Mouse (Mus musculus) frontal cortex, adult 2 months (tissue): ENCODE data around the gene Aqp5. TPM values are rescaled to one million over a fixed set of nuclear protein-coding genes. Genes with fewer than 3 reads are reported as not detected.

Experiments
- DNase-seq, 2 experiments: peaks; one replicate each; pipeline ENCODE4 v3.0.0; 2022; ENCODE audit warnings: low spot score in 1 of 2; ENCODE audit errors: extremely low spot score in 1 of 2
- polyA plus RNA-seq: library from polyadenylated mRNA; depleted of rRNA; stranded (reverse); fragments of >200 nt; gene quantifications from 2 replicates; pipeline ENCODE4 v1.2.3, GENCODE M21; 2012

Gene Aqp5
- polyA plus RNA-seq, 1 experiment = 1.2 TPM

DNA sequence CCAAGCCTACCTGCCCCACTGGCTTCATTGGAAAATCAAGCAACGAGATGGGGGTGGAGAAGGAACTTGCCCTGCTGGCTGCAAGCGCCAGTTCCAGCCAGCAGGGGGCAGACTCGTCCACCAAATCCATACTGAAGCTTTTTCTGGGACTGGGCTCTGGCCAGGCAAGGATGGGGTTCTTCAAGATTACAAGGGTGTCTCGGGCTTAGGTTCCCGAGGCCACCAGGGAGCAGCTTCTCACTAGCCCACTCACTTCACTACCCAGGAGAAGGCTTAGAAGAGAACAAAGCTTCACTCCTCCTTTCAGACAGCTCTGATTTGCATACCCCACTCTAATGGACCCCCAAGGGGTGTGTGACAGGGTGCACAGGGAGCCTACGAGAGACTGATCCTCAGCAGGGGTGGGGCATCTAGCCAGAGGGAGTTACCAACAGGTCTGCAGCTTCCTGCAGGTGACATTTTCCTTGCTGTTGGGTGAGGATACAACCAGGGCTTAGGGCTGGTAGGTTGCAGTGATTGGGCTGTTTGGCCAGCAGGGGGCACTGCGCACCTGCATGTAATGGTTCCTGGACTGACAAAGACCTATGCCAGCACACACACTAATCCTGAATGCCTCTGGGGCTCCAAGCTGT, 5.6 kb downstream of the Aqp5 start:
- peak; percentile 77 to 94 for DNase-seq

DNA sequence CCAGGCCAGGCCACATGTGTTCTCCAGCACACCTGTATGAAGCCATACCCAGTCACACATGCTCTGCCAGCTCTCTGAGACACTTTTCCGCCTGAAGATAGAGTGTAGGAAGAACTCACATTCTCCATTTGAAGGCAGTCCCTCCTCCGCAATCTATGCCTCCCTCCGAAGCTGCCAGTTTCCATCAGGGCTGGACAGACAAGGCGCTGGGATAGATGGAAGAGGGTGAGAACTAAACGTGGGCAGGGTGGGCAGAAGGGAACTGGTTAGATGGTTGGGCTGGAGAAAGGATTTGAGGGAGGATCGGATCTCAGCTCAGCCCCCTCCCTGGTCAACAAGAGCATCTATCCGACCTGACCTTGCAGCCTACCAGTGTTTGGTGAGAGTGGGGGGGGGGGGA, 6.3 kb downstream of the Aqp5 start:
- DNase-seq = no peak

DNA sequence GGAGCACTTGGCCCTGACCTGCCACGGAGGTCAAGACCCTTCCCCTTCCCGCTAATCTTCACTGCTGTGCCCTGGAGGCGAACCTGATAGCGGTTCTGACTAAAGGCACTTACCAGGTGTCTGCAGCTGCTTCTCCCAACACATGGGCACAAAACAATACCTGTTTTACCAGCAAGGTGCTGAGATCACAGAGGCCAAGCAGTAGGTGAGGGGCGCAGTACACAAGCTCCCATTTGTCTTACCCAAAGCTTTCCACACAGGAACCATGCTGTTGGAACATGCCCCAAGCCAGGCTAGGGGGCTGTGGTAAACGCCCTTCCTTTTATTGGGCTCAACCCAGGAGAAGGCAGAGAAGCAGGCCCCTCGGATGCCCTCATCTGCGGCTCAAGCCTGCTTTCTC, 7.0 kb downstream of the Aqp5 start:
- DNase-seq = no peak

DNA sequence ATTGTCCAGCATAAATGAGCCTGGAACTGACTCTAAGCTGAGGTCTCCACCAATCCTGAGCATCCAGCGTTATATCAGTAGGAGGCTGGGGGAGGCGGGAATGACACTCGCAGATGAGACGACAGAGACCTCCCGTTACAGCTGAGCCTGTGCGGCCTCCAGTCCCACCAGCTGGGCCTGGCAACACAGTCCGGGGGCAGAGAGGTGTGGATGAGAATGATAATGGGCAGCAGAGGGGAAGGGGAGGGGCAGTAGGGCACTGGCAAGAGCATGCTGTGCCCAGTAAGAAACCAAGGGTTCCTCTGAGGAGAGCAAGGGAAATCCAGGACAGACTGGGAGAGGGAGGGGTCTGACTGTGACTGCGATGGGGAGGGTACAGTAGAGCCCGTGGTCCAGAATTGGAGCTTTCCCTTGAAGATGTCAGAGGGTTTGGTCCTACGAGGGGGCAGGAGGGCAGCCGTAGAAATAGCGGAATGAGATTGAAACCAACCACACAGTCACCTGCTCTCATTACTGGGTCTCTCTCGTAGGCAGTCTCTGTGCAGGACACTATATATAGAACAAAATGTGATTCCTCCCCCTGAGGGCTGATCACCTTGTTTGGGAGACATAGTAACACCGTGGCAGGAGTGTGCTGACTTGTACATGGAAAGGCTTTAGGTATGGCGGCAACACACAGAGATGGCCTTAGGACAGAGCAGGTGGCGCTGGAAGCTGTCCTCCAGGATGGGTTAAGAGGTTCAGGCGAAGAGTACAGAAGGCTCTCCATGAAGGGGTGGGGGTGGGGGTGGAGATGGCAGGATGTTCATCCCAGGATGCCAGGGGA, 8.9 kb downstream of the Aqp5 start:
- DNase-seq = no peak

DNA sequence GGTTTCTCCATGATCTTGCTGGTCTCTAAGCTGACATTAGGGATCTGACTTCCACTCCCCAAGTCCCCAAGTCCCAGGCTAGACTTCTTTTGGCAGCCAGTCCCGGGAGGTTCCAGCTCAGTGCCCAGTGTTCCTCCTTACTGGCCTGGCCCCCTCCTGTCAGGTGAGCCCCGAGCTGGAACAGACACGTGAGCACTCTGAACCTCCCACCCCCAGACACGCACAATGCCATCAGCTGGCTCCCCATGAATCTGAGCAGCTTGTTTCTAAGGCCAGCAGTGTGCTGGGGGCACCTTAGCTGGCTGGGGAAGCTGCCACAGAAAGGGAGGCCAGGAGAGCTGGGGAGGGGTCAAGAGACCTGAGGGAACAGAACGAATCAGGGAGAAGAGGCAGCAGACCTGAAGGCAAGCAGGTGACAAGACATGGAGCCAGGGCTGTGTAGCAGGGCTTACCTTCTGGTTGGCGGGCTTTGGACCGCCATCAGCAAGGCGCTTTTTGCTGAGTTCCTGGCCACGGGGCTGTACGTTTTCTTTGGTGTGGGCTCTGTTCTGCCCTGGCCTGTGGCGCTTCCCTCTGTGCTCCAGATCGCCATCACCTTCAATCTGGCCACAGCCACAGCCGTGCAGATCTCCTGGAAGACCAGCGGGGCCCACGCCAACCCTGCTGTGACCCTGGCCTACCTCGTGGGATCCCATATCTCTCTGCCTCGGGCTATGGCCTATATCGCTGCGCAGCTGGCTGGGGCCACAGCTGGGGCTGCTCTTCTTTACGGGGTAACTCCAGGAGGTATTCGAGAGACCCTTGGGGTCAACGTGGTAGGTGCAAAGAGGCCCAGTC, 10.6 kb downstream of the Aqp5 start, which contains the start of gene Aqp6:
Gene Aqp6 (plus strand): TSS at position 415 of the 837 bp plus-strand sequence.
- DNase-seq = no peak

DNA sequence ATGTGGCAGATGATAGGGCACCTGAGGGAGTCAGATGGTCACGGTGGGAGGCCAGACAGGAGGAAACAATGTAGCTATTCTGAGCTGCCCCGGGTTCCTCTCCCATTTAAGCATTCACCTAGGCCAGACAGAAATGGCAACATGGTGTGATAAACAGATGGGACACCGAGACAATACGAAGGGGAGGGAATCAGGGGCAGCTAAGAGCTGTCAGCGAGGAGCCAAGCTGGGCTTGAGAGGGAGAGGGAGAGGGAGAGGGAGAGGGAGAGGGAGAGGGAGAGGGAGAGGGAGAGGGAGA, 11.2 kb downstream of the Aqp5 start:
- DNase-seq = no peak

DNA sequence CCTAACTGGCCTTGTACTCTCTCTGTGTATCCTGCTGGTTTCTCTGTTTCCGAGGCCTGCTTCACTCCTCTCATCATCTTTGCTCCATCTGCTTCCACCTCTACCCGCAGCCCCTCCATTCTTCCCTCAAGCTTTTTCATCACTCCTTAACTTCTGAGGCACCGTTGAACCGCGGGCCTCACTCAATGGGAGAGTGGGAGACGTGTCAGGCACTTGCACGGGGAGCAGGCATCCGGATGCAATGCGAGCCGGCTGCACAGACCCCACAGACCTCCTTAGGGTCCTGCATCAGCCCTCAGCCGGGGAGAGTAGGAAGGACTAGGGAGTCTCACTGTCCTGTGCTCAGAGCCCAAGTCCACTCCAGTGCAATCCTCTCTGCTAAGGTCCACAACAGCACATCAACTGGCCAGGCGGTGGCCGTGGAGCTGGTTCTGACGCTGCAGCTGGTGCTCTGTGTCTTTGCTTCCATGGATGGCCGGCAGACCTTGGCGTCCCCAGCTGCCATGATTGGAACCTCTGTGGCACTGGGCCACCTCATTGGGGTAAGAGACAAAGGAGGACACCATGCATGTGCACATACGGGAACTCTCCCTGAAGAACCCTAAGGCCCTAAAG, 11.7 kb downstream of the Aqp5 start:
- DNase-seq = no peak

DNA sequence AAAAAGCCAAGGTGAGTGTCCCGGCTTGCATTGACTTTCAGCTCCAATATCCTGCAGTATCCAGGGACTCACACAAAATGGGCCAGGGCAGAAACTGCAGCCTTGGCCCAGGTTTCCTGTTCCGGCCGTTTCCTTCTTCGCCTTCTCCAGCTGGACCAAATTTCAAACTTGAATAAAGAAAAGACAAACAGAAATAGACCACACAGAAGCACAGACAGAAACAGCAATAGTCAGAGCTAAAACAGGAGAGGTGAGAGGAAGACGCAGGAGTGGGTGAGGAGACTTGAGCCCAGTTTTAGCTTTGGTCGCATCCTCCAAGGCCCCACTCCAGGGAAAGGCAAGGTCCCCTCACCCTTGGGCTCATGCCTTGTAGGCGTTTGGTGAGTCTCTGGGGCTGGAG, 12.6 kb downstream of the Aqp5 start:
- DNase-seq = no peak

DNA sequence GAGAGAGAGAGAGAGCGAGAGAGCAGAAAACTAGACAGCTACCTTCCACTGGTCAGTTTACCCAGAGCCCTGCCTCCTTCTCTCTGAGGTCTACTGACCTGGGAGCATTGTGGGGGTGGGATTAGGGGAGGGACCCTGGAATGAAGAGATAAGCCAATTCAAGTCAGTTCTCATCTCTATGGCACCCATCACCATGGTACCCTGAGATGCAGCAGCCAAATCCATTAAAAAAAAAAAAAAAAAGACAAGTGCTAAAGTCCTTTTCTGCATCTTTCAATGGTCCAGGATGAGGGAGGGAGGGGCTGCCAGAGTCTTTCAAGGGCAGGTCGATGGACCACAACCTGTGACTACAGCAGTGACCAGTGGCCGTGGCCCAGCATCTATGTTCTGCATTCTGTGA, 15.0 kb downstream of the Aqp5 start:
- DNase-seq = no peak

DNA sequence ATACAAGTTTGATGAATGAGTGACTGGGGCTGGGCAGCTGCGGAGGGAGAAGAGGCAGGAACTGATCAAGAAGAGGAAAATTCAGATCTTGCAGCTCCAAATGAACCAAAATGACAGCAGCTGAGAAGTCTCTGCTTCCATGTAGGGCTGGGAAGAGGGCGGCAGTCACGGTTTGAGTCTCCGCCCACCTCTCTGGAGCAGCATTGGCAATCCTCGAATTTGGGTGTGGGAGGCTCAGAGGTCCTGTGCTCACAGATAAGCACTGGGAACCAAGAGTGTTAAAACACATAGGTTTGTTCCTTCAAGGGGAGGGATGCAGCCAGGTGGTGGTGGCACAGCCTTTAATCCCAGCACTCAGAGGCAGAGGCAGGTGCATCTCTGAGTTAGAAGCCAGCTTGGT, 15.9 kb downstream of the Aqp5 start:
- peak; percentile 51 to 74 for DNase-seq

DNA sequence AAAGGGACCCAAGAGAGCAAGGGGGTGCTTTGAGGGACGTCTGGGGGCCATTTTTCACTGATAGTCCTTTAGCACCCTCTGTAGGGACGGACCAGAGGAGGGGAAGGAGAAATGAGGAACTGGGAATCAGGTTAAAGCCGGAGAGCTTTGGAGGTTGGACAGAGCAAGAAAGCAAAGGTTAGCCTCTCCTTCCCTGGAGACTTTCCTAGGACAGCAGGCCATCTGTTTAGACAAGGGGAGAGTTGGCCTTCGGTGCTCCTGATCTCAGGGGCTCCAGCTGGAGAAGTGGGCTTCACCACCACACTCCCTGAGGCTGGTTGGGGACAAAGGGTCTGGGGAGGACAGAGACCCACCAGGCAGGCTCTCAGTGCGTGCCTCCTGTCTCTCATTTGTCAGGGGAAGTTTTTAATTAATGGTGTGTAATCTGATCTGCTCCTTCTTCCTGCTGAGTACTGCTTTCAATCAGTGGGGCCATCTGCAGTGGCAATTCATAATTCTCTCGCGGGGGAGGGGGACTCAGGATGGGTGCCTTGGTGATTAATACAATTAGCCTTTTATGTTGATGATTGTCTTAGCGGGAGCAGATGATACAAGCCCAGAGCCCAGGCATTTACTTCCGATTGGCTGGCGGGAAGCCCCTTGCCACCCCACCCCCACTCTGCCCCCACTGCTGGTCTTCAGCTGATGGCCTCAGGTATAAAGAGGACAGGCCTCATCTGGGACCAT, 17.0 kb downstream of the Aqp5 start:
- no peak for DNase-seq

DNA sequence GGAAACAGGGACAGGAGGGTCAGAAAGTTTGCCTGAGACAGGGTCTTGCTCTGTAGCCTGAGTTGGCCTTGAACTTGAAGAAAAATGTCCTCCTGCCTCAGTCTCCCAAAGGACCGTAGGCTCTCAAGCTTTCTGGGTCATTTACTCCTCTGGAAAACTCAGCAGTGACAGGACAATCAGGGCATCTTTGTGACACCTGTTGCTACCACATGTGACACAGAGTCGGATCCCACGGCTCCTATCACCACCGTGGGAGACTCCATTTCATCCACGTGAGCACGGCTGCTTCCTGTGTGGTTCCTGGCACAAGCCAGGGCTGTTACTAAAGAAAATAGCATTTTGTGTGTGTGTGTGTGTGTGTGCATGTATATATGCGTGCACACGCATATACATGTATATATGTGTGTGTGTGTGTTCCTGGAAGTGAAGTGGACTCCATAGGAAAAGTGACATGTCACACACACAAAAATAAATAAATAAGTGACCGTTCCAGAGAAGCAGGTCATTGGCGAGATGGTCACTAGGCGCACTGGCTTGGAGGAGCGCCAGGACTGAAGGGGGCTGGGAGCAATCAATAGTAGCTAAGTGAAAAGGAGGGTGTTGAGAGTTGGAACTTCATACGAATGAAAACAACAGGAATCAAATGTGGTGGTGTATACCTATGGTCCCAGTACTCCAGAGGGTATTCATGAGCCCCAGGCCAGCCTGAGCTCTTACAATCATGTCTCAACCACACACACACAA, 18.0 kb downstream of the Aqp5 start:
- no peak for DNase-seq

DNA sequence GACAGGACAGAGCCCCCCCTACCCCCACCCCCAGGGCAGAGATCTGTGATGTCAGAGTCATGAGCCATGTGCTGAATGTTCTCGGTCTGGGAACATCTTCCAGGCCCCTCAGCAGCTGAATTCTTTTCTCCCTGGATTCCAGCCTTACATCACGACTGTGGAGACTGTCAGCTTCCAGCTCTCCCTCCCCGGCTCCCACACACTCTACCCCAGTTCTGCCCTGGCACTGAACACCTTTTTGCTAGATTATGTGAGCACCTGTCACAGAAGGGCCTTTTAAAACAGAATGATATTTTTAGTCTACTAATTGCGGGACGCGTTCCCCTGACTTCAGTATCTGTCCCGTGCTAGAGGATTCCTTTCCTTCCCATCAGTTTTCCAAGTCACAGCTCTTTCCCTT, 21.0 kb downstream of the Aqp5 start:
- peak in 1 of 2 experiments; percentile 46 for DNase-seq

DNA sequence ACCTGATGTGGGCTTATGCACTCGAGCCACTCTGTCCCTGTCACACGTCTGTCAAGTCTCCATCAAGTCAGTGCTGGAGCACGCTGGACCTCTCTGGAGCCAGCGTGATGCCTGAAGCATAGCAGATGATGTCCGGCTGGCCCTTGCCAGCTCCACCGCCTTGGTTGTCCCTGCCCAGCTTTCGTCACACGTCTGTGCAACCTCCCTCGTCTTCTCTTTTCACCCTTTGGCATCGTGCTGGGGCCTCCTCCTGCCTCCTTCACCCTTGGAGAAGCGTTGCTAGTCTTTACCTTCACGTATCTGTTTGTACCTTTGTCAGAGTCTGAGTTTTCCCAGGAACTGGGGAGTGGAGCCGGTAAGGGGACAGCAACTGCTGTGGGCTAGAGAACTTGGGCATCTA, 23.7 kb downstream of the Aqp5 start:
- DNase-seq = no peak

DNA sequence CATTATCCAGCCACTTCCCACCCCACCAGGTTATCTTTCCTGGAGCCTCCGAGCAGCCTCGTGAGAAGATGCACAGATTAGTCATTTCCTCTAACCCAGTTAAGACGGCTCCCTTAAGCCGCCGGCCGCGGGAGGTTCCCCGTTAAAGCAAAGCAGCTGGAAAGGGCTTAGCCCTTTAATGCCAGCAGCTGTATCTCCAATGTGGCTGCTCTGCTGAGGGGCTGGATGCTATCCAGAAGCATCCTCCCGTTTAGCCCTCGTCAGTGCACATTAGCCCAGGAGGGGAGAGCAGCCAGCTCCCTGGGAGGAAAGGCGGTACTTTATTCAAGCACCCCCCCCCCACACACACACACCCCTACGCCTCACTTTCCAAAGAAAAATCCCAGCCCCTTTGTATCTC, 24.2 kb downstream of the Aqp5 start:
- DNase-seq = peak in 1 of 2 experiments; percentile 47

DNA sequence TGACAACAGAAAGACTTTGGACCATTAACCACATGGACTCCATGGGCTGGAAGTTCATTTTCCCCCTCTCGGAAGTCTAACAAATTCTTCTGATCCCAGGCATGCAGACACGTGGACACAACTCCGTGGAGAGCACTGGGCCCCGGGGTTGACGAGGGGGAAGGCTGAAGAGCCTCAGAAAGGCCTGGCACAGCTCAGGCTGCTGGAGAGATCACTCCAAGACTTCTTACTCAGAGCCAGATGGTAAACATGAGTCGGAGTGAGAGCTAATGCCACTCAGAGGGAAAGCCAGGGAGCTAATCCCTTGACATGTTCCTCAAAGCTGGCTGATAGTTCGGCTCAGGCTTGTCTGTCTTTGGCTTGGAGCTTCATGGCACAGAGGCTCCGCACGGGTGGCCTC, 24.7 kb downstream of the Aqp5 start:
- no peak for DNase-seq

DNA sequence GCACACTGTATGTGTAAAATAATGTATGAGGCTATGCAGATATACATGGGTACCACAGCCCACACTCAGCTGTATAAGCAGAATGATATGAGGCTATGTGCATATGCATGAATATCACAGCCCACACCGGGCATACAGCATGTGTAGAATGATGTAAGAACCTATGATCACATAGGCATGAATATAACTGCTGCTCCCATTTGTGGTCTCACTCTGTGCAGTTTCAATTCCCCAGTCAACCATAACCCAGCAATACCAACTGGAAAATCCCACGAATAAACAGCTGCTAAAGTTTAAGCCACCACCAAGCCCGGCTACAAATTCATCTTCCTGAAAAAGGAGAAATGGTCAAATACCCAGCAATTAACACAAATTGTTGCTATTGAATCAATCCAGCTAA, 28.0 kb downstream of the Aqp5 start:
- no peak for DNase-seq

DNA sequence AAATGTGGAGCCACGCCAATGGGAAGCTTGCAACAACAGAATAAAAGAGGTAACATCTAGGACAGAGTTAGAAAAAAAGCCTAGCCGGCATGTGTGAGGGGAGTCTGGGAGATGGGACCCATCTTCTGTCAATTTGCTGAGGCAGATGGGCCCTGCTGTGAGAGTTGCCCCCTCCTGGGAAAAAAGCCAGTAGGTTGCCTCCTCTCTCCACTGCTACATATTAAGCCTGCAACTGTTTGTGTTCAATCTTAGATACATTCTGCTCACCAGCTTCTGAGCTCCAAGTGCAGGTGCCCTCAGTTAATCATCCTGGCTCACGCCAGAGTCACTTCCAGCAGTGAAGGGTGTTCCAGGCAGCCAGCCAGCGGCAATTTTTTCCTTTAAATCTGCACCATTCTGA, 29.2 kb downstream of the Aqp5 start:
- no peak for DNase-seq

DNA sequence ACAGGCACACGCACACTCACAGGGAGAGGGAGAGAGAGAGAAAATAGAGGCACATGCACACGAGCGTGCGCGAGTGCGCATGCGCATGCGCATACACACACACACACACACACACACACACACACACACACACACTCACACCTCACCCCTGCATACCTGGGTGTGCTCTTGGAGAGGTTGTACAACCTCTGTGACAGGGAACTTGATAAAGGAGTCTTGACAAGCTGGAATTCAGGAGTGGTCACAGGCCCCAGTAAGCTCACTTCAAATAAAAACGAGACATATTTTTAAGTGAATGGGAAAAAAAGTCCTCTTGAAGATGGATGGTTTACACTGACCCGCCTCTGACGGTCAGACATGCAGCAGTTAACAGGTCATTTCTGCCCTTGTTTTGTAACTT, 31.5 kb downstream of the Aqp5 start:
- DNase-seq = no peak

DNA sequence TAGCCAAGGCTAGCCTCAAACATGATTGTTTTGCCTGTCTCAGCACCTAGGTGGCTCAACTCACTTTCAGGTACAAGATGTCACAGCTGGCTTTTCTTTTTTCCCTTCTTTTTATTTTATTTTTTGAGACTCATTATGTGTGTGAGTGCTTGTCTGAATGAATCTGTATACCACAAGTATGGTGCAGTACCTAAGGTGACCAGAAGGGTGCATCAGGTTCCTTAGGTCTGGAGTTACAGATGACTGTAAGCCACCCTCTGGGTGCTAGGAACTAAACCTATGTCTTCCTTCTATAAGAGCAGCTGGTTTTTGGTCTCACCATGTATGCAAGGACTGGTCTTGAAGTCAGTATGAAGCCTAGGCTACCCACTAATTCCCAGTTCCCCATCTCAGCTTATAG, 41.0 kb downstream of the Aqp5 start:
- no peak for DNase-seq
